Mouse (Mus musculus): ENCODE measurements around the gene Slc16a6. TPM values are rescaled to one million over a fixed set of nuclear protein-coding genes. Genes with fewer than 3 reads are reported as not detected.

The Slc16a6 gene
- polyA plus RNA-seq, 1 experiment from 2014 or later, result 7.3 TPM

- ATAC-seq (replicated peaks; ENCODE audit: low FRiP score, low TSS enrichment, low read depth) (no peak), DNase-seq (ENCODE audit: low spot score) (no peak)
- H3K9me3 ChIP-seq (ENCODE audit: control insufficient read depth, low read length), result 0 out of 2 replicates have a peak, but pooled peaks cover 4% of the 10 kb centered on the region
- H3K4me2 ChIP-seq (ENCODE audit: low read length), result no peak overlapping the region
- H3K36me3 ChIP-seq (ENCODE audit: control insufficient read depth, insufficient read depth, low read length), result no peaks in the 10 kb centered on the region
- H3K27ac ChIP-seq (ENCODE audit: low read depth), result no peak overlapping the region
- 53% methylated on average over 16 of the region's 16 CpGs for WGBS
- H3K9ac ChIP-seq (ENCODE audit: low read length), result no peak overlapping the region
- H3K4me3 ChIP-seq (ENCODE audit: low read depth, low read length), result no peak overlapping the region
- no peaks in the 10 kb centered on the region for H3K27me3 ChIP-seq (replicated peaks; ENCODE audit: control insufficient read depth, insufficient read depth, low read length)
- H3K4me1 ChIP-seq (replicated peaks; ENCODE audit: control insufficient read depth, insufficient read depth, low read length), result no peaks in the 10 kb centered on the region; the same call in 1 of the 2 replicates
Measured at GRCm38 (mm10) chr11:109419961-109420566, 53.3 kb downstream of the Slc16a6 start.

DNA sequence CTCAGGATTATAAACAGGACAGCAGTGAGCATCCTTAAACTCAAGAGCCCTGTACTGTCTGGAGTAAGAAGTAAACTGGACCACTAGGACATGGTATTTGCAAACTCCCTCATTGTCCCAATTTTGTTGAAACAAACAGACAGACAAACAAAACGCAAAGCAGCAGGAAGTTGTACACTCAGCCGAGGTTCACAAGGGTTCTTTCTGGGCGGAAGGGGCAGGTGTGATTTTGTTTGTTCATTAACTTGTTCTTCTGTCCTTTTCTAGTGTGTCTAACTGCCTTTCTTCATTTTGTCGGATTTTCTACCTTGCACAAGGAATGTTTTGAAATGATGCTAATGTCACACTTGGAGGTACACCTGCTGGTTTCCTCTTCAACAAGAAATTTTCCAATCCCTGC is 53.9 kb downstream of the Slc16a6 start:
- Histone ChIP-seq H3K36me3 (ENCODE audit: control insufficient read depth, insufficient read depth, low read length) (no peaks in the 10 kb centered on the region), H3K9me3 (ENCODE audit: control insufficient read depth, low read length) (0 out of 2 replicates have a peak, but pooled peaks cover 4% of the 10 kb centered on the region), H3K27me3 (replicated peaks; ENCODE audit: control insufficient read depth, insufficient read depth, low read length) (no peaks in the 10 kb centered on the region), H3K4me1 (replicated peaks; ENCODE audit: control insufficient read depth, insufficient read depth, low read length) (no peaks in the 10 kb centered on the region), H3K4me2 (ENCODE audit: low read length) (no peak overlapping the region), H3K27ac (ENCODE audit: low read depth) (no peak overlapping the region), H3K4me3 (ENCODE audit: low read depth, low read length) (no peak overlapping the region), H3K9ac (ENCODE audit: low read length) (no peak overlapping the region)
- WGBS, result 60% methylated on average over 4 of the region's 4 CpGs
- ATAC-seq (replicated peaks; ENCODE audit: low FRiP score, low TSS enrichment, low read depth) (no peak), DNase-seq (ENCODE audit: low spot score) (no peak)

DNA sequence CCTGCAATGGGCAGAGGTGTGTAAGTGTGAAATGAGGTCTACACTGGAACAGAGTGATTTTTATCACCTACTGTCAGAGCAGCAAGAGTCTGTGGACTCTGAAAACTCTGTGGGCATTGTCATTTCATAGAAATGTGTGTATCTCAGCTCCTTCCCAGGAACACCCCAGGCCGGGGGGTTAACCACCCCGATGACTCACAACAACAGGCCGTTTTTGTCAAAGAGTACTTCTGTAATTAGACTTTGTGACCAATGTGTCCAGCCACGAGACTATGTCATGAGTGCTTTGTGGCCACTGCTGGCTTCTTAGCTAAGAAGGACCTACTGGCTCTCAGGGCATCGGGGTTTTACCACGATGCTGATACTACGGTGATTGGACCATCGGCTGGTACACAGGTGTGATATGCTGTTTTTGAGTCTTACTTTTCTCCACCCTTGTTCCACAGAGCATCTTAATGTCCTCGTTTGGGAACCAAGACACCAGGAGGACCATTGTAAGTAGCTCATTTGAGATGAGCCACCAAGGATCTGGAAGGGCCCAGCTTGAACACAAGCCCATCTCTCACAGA is 55.8 kb downstream of the Slc16a6 start:
- Histone ChIP-seq H3K4me1 (replicated peaks; ENCODE audit: control insufficient read depth, insufficient read depth, low read length) (no peaks in the 10 kb centered on the region), H3K36me3 (ENCODE audit: control insufficient read depth, insufficient read depth, low read length) (no peaks in the 10 kb centered on the region), H3K27ac (ENCODE audit: low read depth) (no peak overlapping the region), H3K4me3 (ENCODE audit: low read depth, low read length) (no peak overlapping the region), H3K9ac (ENCODE audit: low read length) (no peak overlapping the region), H3K27me3 (replicated peaks; ENCODE audit: control insufficient read depth, insufficient read depth, low read length) (no peaks in the 10 kb centered on the region), H3K4me2 (ENCODE audit: low read length) (no peak overlapping the region), H3K9me3 (ENCODE audit: control insufficient read depth, low read length) (0 out of 2 replicates have a peak, but pooled peaks cover 4% of the 10 kb centered on the region)
- DNase-seq (ENCODE audit: low spot score), result no peak
- ATAC-seq (replicated peaks; ENCODE audit: low FRiP score, low TSS enrichment, low read depth), result no peak
- WGBS, result 86% methylated on average over 9 of the region's 9 CpGs

DNA sequence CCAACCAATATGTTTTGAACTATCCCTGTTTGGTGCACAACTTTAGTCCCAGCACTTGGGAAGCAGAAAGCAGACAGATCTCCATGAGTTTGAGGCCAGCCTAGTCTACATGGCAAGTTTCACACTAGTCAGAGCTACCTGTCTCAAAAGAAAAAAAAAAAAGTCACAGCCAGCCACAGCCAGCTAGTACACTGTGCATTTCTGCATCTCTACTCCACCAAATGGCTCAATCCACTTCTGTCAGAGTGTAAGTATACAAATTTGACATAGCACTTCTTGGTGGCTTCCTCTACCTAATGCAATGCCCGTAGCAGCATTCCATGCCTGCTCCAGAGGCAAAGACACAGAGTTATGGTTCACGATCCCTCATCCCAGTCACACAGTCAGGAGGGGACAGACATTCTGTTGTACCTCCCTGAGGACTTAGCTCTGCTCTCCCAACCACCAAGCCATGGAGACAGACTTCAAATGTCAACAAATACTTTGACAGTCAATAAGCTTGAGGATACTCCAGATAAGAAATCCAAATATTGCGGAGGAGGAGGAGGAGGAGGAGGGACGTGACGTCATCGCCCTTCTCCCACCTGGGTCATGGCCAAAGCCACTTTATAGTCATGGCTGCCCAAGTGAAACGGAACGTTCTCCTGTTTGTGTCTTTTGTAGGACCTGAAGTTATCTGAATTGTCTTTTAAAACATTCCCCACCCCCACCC is 56.5 kb downstream of the Slc16a6 start:
- H3K9ac ChIP-seq (ENCODE audit: low read length), result no peak overlapping the region
- H3K4me3 ChIP-seq (ENCODE audit: low read depth, low read length), result no peak overlapping the region
- H3K4me2 ChIP-seq (ENCODE audit: low read length), result no peak overlapping the region
- no peak for DNase-seq (ENCODE audit: low spot score)
- H3K36me3 ChIP-seq (ENCODE audit: control insufficient read depth, insufficient read depth, low read length), result no peaks in the 10 kb centered on the region
- no peak for ATAC-seq (replicated peaks; ENCODE audit: low FRiP score, low TSS enrichment, low read depth)
- H3K27me3 ChIP-seq (replicated peaks; ENCODE audit: control insufficient read depth, insufficient read depth, low read length), result no peaks in the 10 kb centered on the region
- 0 out of 2 replicates have a peak, but pooled peaks cover under 1% of the 10 kb centered on the region for H3K9me3 ChIP-seq (ENCODE audit: control insufficient read depth, low read length)
- H3K27ac ChIP-seq (ENCODE audit: low read depth), result no peak overlapping the region
- WGBS, result 63% methylated on average over 8 of the region's 8 CpGs
- H3K4me1 ChIP-seq (replicated peaks; ENCODE audit: control insufficient read depth, insufficient read depth, low read length), result no peaks in the 10 kb centered on the region

- Histone ChIP-seq H3K4me3 (ENCODE audit: low read depth, low read length) (no peak overlapping the region), H3K9me3 (ENCODE audit: control insufficient read depth, low read length) (0 out of 2 replicates have a peak, but pooled peaks cover 3% of the 10 kb centered on the region), H3K36me3 (ENCODE audit: control insufficient read depth, insufficient read depth, low read length) (no peaks in the 10 kb centered on the region), H3K27ac (ENCODE audit: low read depth) (no peak overlapping the region), H3K4me2 (ENCODE audit: low read length) (no peak overlapping the region), H3K9ac (ENCODE audit: low read length) (no peak overlapping the region), H3K4me1 (replicated peaks; ENCODE audit: control insufficient read depth, insufficient read depth, low read length) (no peaks in the 10 kb centered on the region), H3K27me3 (replicated peaks; ENCODE audit: control insufficient read depth, insufficient read depth, low read length) (no peaks in the 10 kb centered on the region)
- ATAC-seq (replicated peaks; ENCODE audit: low FRiP score, low TSS enrichment, low read depth), result no peak
- 80% methylated on average over 5 of the region's 5 CpGs for WGBS
- no peak for DNase-seq (ENCODE audit: low spot score)
Measured at GRCm38 (mm10) chr11:109414802-109415201, 58.6 kb downstream of the Slc16a6 start.

GRCm38 (mm10) chr11:109413617-109414016 is 59.8 kb downstream of the Slc16a6 start, which contains the start of gene 9930022D16Rik:
Gene 9930022D16Rik (plus strand): TSS chr11:109413917.
- no peaks in the 10 kb centered on the region for H3K4me1 ChIP-seq (replicated peaks; ENCODE audit: control insufficient read depth, insufficient read depth, low read length)
- 75% methylated on average over 6 of the region's 6 CpGs for WGBS
- no peaks in the 10 kb centered on the region for H3K27me3 ChIP-seq (replicated peaks; ENCODE audit: control insufficient read depth, insufficient read depth, low read length)
- no peak within 1 kb of the TSS for H3K4me2 ChIP-seq (ENCODE audit: low read length)
- H3K36me3 ChIP-seq (ENCODE audit: control insufficient read depth, insufficient read depth, low read length), result no peaks in the 10 kb centered on the region
- no peak within 1 kb of the TSS for H3K27ac ChIP-seq (ENCODE audit: low read depth)
- DNase-seq (ENCODE audit: low spot score), result no peak
- H3K4me3 ChIP-seq (ENCODE audit: low read depth, low read length), result no peak within 1 kb of the TSS
- ATAC-seq (replicated peaks; ENCODE audit: low FRiP score, low TSS enrichment, low read depth), result no peak
- H3K9me3 ChIP-seq (ENCODE audit: control insufficient read depth, low read length), result 0 out of 2 replicates have a peak, but pooled peaks cover 3% of the 10 kb centered on the region
- no peak within 1 kb of the TSS for H3K9ac ChIP-seq (ENCODE audit: low read length)

- Histone ChIP-seq H3K27ac (ENCODE audit: low read depth) (no peak overlapping the region), H3K9ac (ENCODE audit: low read length) (no peak overlapping the region), H3K9me3 (ENCODE audit: control insufficient read depth, low read length) (0 out of 2 replicates have a peak, but pooled peaks cover 3% of the 10 kb centered on the region), H3K4me3 (ENCODE audit: low read depth, low read length) (no peak overlapping the region), H3K4me1 (replicated peaks; ENCODE audit: control insufficient read depth, insufficient read depth, low read length) (no peaks in the 10 kb centered on the region), H3K27me3 (replicated peaks; ENCODE audit: control insufficient read depth, insufficient read depth, low read length) (no peaks in the 10 kb centered on the region), H3K4me2 (ENCODE audit: low read length) (no peak overlapping the region), H3K36me3 (ENCODE audit: control insufficient read depth, insufficient read depth, low read length) (no peaks in the 10 kb centered on the region)
- WGBS, result 86% methylated on average over 15 of the region's 15 CpGs
- ATAC-seq (replicated peaks; ENCODE audit: low FRiP score, low TSS enrichment, low read depth) (no peak), DNase-seq (ENCODE audit: low spot score) (no peak)
Measured at GRCm38 (mm10) chr11:109410197-109410980, 63.0 kb downstream of the Slc16a6 start.

DNA sequence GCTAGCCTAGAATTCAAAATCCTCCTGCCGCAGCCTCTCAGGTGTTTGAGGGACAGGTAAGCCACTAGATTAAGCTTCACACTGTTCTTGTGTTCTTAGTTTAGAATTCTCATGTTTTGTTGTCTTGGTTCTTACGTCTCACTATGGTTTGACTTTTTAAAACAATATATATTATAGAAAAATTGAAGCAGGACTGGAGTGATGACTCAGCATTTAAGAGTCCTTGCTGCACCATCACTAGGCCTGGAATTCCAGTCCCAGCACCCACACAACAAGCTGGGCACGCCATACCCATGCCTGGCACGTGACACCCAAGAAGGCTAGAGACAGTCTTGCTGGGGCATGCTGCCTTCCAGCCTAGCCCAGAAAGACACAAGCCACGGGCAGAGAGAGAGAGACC is 67.0 kb downstream of the Slc16a6 start:
- Histone ChIP-seq H3K9me3 (ENCODE audit: control insufficient read depth, low read length) (no peaks in the 10 kb centered on the region), H3K9ac (ENCODE audit: low read length) (no peak overlapping the region), H3K4me2 (ENCODE audit: low read length) (no peak overlapping the region), H3K4me3 (ENCODE audit: low read depth, low read length) (no peak overlapping the region), H3K36me3 (ENCODE audit: control insufficient read depth, insufficient read depth, low read length) (no peaks in the 10 kb centered on the region), H3K27ac (ENCODE audit: low read depth) (no peak overlapping the region), H3K27me3 (replicated peaks; ENCODE audit: control insufficient read depth, insufficient read depth, low read length) (no peaks in the 10 kb centered on the region), H3K4me1 (replicated peaks; ENCODE audit: control insufficient read depth, insufficient read depth, low read length) (no peaks in the 10 kb centered on the region)
- 83% methylated on average over 5 of the region's 5 CpGs for WGBS
- DNase-seq (ENCODE audit: low spot score) (no peak), ATAC-seq (replicated peaks; ENCODE audit: low FRiP score, low TSS enrichment, low read depth) (no peak)

All from intestine, embryonic 14.5 days (tissue).